Mouse (Mus musculus) liver, embryonic 11.5 days (tissue): ENCODE results near the gene Ppfibp2. TPM values are rescaled to one million over a fixed set of nuclear protein-coding genes. Genes with fewer than 3 reads are reported as not detected.

Experiments used
- ATAC-seq: fragments of 200-750 bp; cut with Nextera tagmentation; replicated peaks from 2 replicates; pipeline ENCODE4 v1.8.0; 2017; ENCODE audit warnings: moderate number of reproducible peaks, mild to moderate bottlenecking, moderate TSS enrichment, moderate library complexity; ENCODE audit not compliant: low FRiP score
- DNase-seq: peaks from one replicate; pipeline ENCODE4 v3.0.0-alpha.2; 2017; ENCODE audit warnings: low spot score
- H3K27ac ChIP-seq: fragments of 300-500 bp; sonication (generic); 2 replicates; pipeline ENCODE4 v1.5.1; 2014; ENCODE audit warnings: mild to moderate bottlenecking, low read depth, low read length, control low read depth
- H3K27me3 ChIP-seq: fragments of 300-500 bp; sonication (generic); replicated peaks from 2 replicates; pipeline ENCODE4 v1.6.1; 2014; ENCODE audit warnings: low read length, mixed read lengths; ENCODE audit not compliant: control insufficient read depth, insufficient read depth
- H3K36me3 ChIP-seq: fragments of 300-500 bp; sonication (generic); 2 replicates; pipeline ENCODE4 v1.6.1; 2014; ENCODE audit warnings: mild to moderate bottlenecking, low read length, moderate library complexity, mixed read lengths; ENCODE audit not compliant: control insufficient read depth, insufficient read depth
- H3K4me1 ChIP-seq: fragments of 300-500 bp; sonication (generic); replicated peaks from 2 replicates; pipeline ENCODE4 v1.6.1; 2014; ENCODE audit warnings: low read length, mixed read lengths; ENCODE audit not compliant: control insufficient read depth, insufficient read depth
- H3K4me2 ChIP-seq: fragments of 300-500 bp; sonication (generic); 2 replicates; pipeline ENCODE4 v1.6.1; 2014; ENCODE audit warnings: mild to moderate bottlenecking, control low read depth, moderate library complexity
- H3K4me3 ChIP-seq: fragments of 300-500 bp; sonication (generic); 2 replicates; pipeline ENCODE4 v1.5.1; 2014; ENCODE audit warnings: low read depth, low read length, control low read depth
- H3K9ac ChIP-seq: fragments of 300-500 bp; sonication (generic); 2 replicates; pipeline ENCODE4 v1.6.1; 2014; ENCODE audit warnings: low read depth, low read length, control low read depth
- H3K9me3 ChIP-seq: fragments of 300-500 bp; sonication (generic); 2 replicates; pipeline ENCODE4 v1.6.1; 2016; ENCODE audit warnings: low read length, inconsistent platforms, mixed read lengths; ENCODE audit not compliant: control insufficient read depth
- WGBS: fragments of 180-500 bp; shearing (Covaris S2); extraction: QIAGEN DNeasy Blood & Tissue Kit; methylation state at CpG from one replicate; pipeline ENCODE4 v1.1.7; 2014; 5-methylcytosine and 5-hydroxymethylcytosine counted together
- polyA plus RNA-seq: library from polyadenylated mRNA; unstranded; fragments of >200 nt; fragmentation: Nextera tagmentation; extraction: Ambion mirVana; gene quantifications from 2 replicates; pipeline ENCODE4 v1.2.1, GENCODE M21; 2014

The Ppfibp2 gene
- polyA plus RNA-seq, 1 experiment from 2014 or later: 9.1 TPM

DNA sequence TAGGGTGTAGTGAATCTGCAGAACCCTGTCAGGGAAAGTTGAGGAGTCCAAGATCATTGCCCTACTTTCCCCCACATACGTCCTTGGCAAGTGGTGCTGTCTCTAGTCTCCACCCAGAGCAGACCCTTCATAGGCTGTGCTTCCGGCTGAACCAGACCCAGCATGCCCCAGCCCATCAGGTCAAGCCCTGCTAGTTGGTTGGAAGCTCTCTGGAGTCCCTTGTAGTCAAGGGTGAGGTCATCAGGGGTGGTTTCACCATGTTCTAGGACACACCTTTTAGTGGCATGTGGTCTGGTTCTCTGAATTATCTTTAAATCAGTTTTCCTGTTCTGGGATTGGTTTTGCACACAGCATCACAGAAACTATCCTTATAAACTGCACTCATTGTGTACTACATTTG is 86.3 kb downstream of the Ppfibp2 start:
- H3K4me3 ChIP-seq: no peak overlapping the region
- no peak overlapping the region for H3K4me2 ChIP-seq
- no peaks in the 10 kb centered on the region for H3K4me1 ChIP-seq
- no peak overlapping the region for H3K27ac ChIP-seq
- ATAC-seq: no peak
- H3K9me3 ChIP-seq: no peaks in the 10 kb centered on the region
- H3K27me3 ChIP-seq: no peaks in the 10 kb centered on the region
- H3K36me3 ChIP-seq: no peaks in the 10 kb centered on the region
- 76% methylated on average over 2 of the region's 2 CpGs for WGBS
- no peak for DNase-seq
- H3K9ac ChIP-seq: no peak overlapping the region

DNA sequence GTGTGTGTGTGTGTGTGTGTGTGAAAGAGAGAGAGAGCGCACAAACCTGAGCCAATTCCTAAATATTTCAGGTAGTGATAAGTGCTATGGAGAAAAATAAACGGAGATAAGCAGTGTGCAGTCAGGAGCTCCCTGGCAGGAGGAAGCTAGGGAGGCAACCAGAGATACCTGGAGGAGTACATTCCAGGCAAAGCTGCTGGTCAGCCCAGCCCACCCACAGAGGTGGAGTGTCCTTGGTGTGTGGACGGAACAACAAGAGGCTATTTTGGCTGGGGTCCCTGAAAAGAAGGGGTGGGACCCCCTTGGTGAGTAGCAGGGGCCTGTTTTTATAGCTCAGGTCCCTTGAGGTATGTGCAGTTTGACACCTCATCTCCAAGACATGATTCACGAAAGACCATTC is 88.2 kb downstream of the Ppfibp2 start:
- Histone ChIP-seq H3K4me1 (no peaks in the 10 kb centered on the region), H3K4me2 (no peak overlapping the region), H3K36me3 (no peaks in the 10 kb centered on the region), H3K9ac (no peak overlapping the region), H3K27ac (no peak overlapping the region), H3K4me3 (no peak overlapping the region), H3K27me3 (no peaks in the 10 kb centered on the region), H3K9me3 (no peaks in the 10 kb centered on the region)
- DNase-seq: no peak
- ATAC-seq: no peak
- 74% methylated on average over 4 of the region's 4 CpGs for WGBS

DNA sequence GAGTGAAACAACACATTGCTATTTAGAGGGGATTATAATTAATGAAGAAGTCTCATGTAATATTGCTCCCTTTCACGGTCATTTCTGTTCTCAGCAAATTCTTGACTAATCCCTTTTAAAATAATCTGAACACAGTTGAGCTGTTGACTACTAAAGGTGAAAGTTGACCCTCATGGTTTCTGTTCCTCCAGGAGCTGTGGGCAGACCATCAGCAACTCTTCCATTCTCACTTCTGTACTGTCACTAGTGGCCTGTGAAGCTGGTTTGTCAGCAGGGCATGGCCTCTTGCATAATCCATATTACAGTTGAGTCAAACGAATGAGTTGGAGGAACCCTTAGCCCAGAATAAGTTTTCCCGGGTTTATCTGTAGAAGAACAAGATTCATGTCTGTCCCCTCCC is 88.6 kb downstream of the Ppfibp2 start:
- H3K4me3 ChIP-seq: no peak overlapping the region
- no peaks in the 10 kb centered on the region for H3K27me3 ChIP-seq
- no peak overlapping the region for H3K4me2 ChIP-seq
- H3K9me3 ChIP-seq: no peaks in the 10 kb centered on the region
- H3K27ac ChIP-seq: no peak overlapping the region
- DNase-seq (no peak), ATAC-seq (no peak)
- WGBS: 75% methylated on average over 3 of the region's 3 CpGs
- H3K4me1 ChIP-seq: no peaks in the 10 kb centered on the region
- H3K9ac ChIP-seq: no peak overlapping the region
- H3K36me3 ChIP-seq: no peaks in the 10 kb centered on the region

DNA sequence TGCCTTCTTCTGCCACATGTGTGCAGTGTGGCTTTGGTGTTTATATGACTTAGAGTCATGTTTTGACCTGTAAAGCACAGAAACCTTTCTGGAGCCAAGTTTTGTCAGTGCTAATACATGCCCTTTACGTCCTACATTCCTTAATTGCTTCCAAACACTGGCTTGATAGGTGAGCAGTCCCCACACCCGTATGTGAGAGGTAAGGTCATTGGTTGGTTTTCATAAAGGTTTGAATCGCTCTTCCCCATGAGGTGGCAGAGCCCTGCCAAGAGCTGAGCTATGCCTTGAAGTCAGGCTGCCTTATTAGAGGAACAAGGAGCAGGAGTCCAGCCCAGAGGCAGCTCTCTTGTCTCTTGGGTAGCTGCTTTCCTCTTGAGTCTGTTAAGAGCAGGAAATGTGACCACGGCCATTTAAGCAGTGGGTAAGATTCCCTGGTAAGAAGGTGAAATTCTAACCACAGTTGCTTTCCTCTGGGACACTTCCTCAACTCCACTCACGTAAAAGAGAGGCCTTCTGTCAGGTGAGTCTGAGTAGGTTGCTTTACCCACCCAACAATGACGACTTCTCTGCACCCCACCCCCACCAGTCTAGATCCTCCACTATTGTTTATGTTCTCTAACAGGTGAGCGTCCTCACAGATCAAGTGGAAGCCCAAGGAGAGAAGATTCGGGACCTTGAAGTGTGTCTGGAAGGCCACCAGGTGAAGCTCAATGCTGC is 90.4 kb downstream of the Ppfibp2 start:
- no peak overlapping the region for H3K9ac ChIP-seq
- H3K27ac ChIP-seq: no peak overlapping the region
- no peak overlapping the region for H3K4me2 ChIP-seq
- 77% methylated on average over 8 of the region's 8 CpGs for WGBS
- no peaks in the 10 kb centered on the region for H3K9me3 ChIP-seq
- DNase-seq (no peak), ATAC-seq (no peak)
- no peaks in the 10 kb centered on the region; the same call in 1 of the 2 replicates for H3K4me1 ChIP-seq
- H3K36me3 ChIP-seq: no peaks in the 10 kb centered on the region
- H3K4me3 ChIP-seq: no peak overlapping the region
- H3K27me3 ChIP-seq: no peaks in the 10 kb centered on the region

DNA sequence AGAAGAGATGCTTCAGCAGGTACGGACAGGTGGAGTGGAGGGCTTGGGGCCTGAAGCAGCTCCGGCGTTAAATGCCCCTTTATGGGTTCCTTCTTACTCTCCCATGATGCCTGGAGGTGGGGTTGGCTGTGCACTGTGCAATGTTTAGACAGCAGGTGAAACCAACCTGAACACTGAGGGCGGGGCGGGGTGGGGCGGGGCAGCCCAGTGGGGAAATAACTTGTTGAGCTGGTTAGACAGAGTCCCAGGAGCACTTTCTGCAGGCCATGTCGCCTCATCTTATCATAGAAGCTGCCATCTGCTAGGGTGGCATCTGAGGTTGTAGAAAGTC is 90.9 kb downstream of the Ppfibp2 start:
- Histone ChIP-seq H3K4me1 (no peaks in the 10 kb centered on the region; the same call in 1 of the 2 replicates), H3K27me3 (no peaks in the 10 kb centered on the region), H3K9me3 (no peaks in the 10 kb centered on the region), H3K4me3 (no peak overlapping the region), H3K27ac (no peak overlapping the region), H3K9ac (no peak overlapping the region), H3K36me3 (no peaks in the 10 kb centered on the region), H3K4me2 (no peak overlapping the region)
- WGBS: 79% methylated on average over 7 of the region's 7 CpGs
- DNase-seq: no peak
- ATAC-seq: no peak

DNA sequence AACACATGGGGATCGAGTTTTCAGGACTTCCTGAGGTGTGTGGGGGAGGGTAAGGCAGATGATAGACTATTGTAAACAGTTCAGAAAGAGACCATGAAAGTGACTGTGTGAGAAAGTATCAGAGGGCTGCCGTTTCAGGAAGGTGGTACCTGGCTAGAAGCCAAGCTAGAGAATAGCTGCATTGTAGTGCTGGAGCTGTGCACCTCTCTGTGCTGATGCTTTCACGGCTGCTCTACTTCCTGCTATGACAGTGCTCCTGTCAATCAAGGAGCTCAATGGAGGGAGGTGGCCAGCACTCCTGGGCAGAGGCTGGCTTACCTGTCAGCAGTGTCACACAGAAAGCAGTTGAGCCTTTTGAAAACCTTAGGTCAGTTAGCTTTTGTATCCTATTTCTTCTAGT is 92.4 kb downstream of the Ppfibp2 start:
- H3K9ac ChIP-seq: no peak overlapping the region
- no peak overlapping the region for H3K27ac ChIP-seq
- WGBS: 37% methylated on average over 3 of the region's 3 CpGs
- no peak overlapping the region for H3K4me3 ChIP-seq
- DNase-seq: no peak
- H3K4me2 ChIP-seq: no peak overlapping the region
- no peak for ATAC-seq
- H3K27me3 ChIP-seq: no peaks in the 10 kb centered on the region
- H3K36me3 ChIP-seq: no peaks in the 10 kb centered on the region
- H3K9me3 ChIP-seq: no peaks in the 10 kb centered on the region
- no peaks in the 10 kb centered on the region; the same call in 1 of the 2 replicates for H3K4me1 ChIP-seq

DNA sequence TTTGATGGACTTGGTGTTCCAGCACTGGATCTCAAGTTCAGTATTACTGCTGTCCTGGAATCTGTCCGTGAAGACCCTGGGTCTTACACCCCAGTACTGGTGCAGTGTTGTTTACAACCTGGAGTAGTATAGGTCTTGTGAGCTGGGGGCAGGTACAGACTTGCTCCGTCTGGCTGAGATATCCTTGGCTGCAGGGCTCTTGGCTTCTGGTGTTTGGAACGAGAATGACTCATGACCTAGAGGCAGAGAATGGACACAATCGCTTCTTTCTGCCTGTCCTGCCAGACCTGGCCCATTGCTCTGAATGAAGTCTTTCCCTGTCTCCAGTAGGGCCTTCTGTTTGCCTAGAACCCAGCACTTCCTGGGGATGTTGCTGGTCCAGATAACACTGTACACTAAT is 93.0 kb downstream of the Ppfibp2 start:
- ATAC-seq (no peak), DNase-seq (no peak)
- no peaks in the 10 kb centered on the region for H3K27me3 ChIP-seq
- H3K9me3 ChIP-seq: no peaks in the 10 kb centered on the region
- no peaks in the 10 kb centered on the region for H3K36me3 ChIP-seq
- H3K9ac ChIP-seq: no peak overlapping the region
- H3K4me2 ChIP-seq: no peak overlapping the region
- H3K4me3 ChIP-seq: no peak overlapping the region
- WGBS: 70% methylated on average over 4 of the region's 4 CpGs
- H3K27ac ChIP-seq: no peak overlapping the region
- H3K4me1 ChIP-seq: no peaks in the 10 kb centered on the region; the same call in 1 of the 2 replicates

DNA sequence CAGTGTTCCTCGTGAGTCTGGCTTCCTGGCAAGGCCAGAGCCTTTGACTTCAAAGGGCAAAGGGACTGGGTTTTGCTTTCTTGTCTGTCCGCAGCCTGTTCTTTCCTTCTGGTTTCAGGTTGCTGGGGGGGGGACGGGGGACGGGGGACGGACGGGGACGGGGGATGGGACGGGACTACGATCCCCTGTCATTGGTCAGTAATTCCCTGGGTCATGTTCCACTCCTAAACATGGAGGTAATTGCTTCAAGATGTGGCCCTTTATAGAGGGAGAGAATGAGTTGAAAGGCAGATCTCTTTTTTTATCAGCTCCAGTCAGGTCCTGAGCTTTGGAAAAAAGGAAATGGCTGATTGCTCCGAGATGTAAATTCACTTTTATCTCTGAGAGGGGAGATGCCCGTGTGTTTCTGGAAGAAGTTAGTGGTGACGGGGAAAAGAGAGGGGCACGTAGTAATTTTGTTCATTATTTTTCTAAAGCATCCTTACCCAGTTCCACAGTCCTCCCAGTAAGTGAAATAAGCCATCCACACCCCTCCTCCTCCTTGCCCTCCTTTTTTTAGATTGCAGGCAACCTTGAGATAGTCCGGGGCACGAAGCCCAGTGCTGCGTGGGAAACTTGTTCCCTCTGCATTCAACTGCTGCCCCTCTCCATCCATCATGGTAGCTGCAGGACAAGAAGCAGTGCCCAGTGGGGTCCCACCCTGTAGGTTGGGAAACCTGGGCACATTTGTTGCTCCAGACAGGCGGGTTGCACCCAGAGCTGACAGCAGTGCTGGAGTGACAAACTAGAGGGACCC is 95.6 kb downstream of the Ppfibp2 start:
- DNase-seq: no peak
- H3K36me3 ChIP-seq: no peaks in the 10 kb centered on the region
- no peaks in the 10 kb centered on the region for H3K9me3 ChIP-seq
- no peak overlapping the region for H3K9ac ChIP-seq
- H3K4me1 ChIP-seq: no peaks in the 10 kb centered on the region; the same call in 1 of the 2 replicates
- H3K4me2 ChIP-seq: no peak overlapping the region; the same call in 1 of the 2 replicates
- no peak overlapping the region for H3K4me3 ChIP-seq
- 0 out of 2 replicates have a peak, but pooled peaks cover 2% of the 10 kb centered on the region for H3K27me3 ChIP-seq
- no peak overlapping the region for H3K27ac ChIP-seq
- ATAC-seq: 0 out of 2 replicates have a peak, but pooled peaks have one; percentile 21
- WGBS: 27% methylated on average over 17 of the region's 17 CpGs
